Mouse (Mus musculus) hindbrain, embryonic 16.5 days (tissue): Measurements from ENCODE around the gene Braf. TPM values are rescaled to one million over a fixed set of nuclear protein-coding genes. Genes with fewer than 3 reads are reported as not detected.
A peak's percentile ranks its signal among the peaks of the same experiment; 100 is the strongest.

Experiments
- ATAC-seq: fragments of 200-750 bp; cut with Nextera tagmentation; 2 replicates; pipeline ENCODE4 v1.8.0; 2017; ENCODE audit warnings: moderate TSS enrichment, moderate library complexity
- H3K27ac ChIP-seq: fragments of 300-500 bp; sonication (generic); 2 replicates; pipeline ENCODE4 v1.5.1; 2014; ENCODE audit warnings: low read depth, mild to moderate bottlenecking, control low read depth, low read length, moderate library complexity
- H3K27me3 ChIP-seq: fragments of 300-500 bp; sonication (generic); replicated peaks from 2 replicates; pipeline ENCODE4 v1.6.1; 2014; ENCODE audit warnings: low read length; ENCODE audit not compliant: control insufficient read depth, insufficient read depth
- H3K36me3 ChIP-seq: fragments of 300-500 bp; sonication (generic); 2 replicates; pipeline ENCODE4 v1.6.1; 2014; ENCODE audit warnings: mild to moderate bottlenecking, low read length, moderate library complexity, mixed read lengths; ENCODE audit not compliant: control insufficient read depth, insufficient read depth
- H3K4me1 ChIP-seq: fragments of 300-500 bp; sonication (generic); 2 replicates; pipeline ENCODE4 v1.6.1; 2014; ENCODE audit warnings: low read depth, low read length; ENCODE audit not compliant: control insufficient read depth, insufficient read depth
- H3K4me2 ChIP-seq: fragments of 300-500 bp; sonication (generic); 2 replicates; pipeline ENCODE4 v1.6.1; 2014; ENCODE audit warnings: mild to moderate bottlenecking, low read length, control low read depth, moderate library complexity
- H3K4me3 ChIP-seq: fragments of 300-500 bp; sonication (generic); 2 replicates; pipeline ENCODE4 v1.5.1; 2014; ENCODE audit warnings: mild to moderate bottlenecking, low read length, control low read depth, moderate library complexity
- H3K9ac ChIP-seq: fragments of 300-500 bp; sonication (generic); 2 replicates; pipeline ENCODE4 v1.6.1; 2014; ENCODE audit warnings: low read depth, mild to moderate bottlenecking, control low read depth, low read length, moderate library complexity
- H3K9me3 ChIP-seq: fragments of 300-500 bp; sonication (generic); 2 replicates; pipeline ENCODE4 v1.6.1; 2014; ENCODE audit warnings: mild to moderate bottlenecking, low read length, moderate library complexity; ENCODE audit not compliant: control insufficient read depth
- WGBS: fragments of 180-500 bp; shearing (Covaris S2); extraction: QIAGEN DNeasy Blood & Tissue Kit; methylation state at CpG from one replicate; pipeline ENCODE4 v1.1.7; 2014; 5-methylcytosine and 5-hydroxymethylcytosine counted together
- polyA plus RNA-seq: library from polyadenylated mRNA; unstranded; fragments of >200 nt; fragmentation: Nextera tagmentation; extraction: Ambion mirVana; gene quantifications from 2 replicates; pipeline ENCODE4 v1.2.1, GENCODE M21; 2015

The Braf gene
- polyA plus RNA-seq, 1 experiment from 2014 or later, result 20.7 TPM

- H3K27ac ChIP-seq, result peak within 1 kb of the TSS; percentile 97
- WGBS, result under 1% methylated on average over 45 of the region's 49 CpGs
- H3K4me1 ChIP-seq, result peaks cover 13% of the 10 kb centered on the region
- H3K4me3 ChIP-seq, result peak within 1 kb of the TSS; percentile 93
- H3K9me3 ChIP-seq, result no peaks in the 10 kb centered on the region
- H3K9ac ChIP-seq, result peak within 1 kb of the TSS; percentile 98
- H3K27me3 ChIP-seq, result no peaks in the 10 kb centered on the region
- H3K4me2 ChIP-seq, result peak within 1 kb of the TSS; percentile 94
- ATAC-seq, result peak; percentile 98
- peaks cover 8% of the 10 kb centered on the region; the same call in 1 of the 2 replicates for H3K36me3 ChIP-seq
These were observed 151.3 kb downstream of the Braf start, which contains the start of gene Adck2 for GRCm38 (mm10) chr6:39573791-39574554. Gene Adck2 (plus strand): TSS chr6:39573873.

- WGBS, result 78% methylated on average over 3 of the region's 3 CpGs
- Histone ChIP-seq H3K9ac (no peak overlapping the region), H3K36me3 (no peaks in the 10 kb centered on the region), H3K9me3 (no peaks in the 10 kb centered on the region), H3K4me2 (no peak overlapping the region), H3K27ac (no peak overlapping the region), H3K4me1 (peaks cover 13% of the 10 kb centered on the region), H3K27me3 (0 out of 2 replicates have a peak, but pooled peaks cover 3% of the 10 kb centered on the region), H3K4me3 (no peak overlapping the region)
- ATAC-seq, result no peak
These were observed 154.8 kb downstream of the Braf start for GRCm38 (mm10) chr6:39570426-39570825.

- ATAC-seq, result no peak
- H3K9ac ChIP-seq, result no peak overlapping the region
- no peak overlapping the region for H3K27ac ChIP-seq
- no peaks in the 10 kb centered on the region for H3K36me3 ChIP-seq
- H3K9me3 ChIP-seq, result no peaks in the 10 kb centered on the region
- 12% methylated on average over 5 of the region's 5 CpGs for WGBS
- H3K4me1 ChIP-seq, result no peaks in the 10 kb centered on the region
- H3K27me3 ChIP-seq, result 0 out of 2 replicates have a peak, but pooled peaks cover 3% of the 10 kb centered on the region
- no peak overlapping the region for H3K4me3 ChIP-seq
- H3K4me2 ChIP-seq, result no peak overlapping the region
These were observed 157.7 kb downstream of the Braf start for GRCm38 (mm10) chr6:39567528-39567927.

GRCm38 (mm10) chr6:39562166-39563015, 162.9 kb downstream of the Braf start:
- 19% methylated on average over 23 of the region's 23 CpGs for WGBS
- Histone ChIP-seq H3K9ac (no peak overlapping the region), H3K36me3 (no peaks in the 10 kb centered on the region), H3K4me3 (peak overlapping the region; percentile 17; the same call in 1 of the 2 replicates), H3K4me2 (peak overlapping the region; percentile 50), H3K4me1 (peaks cover 21% of the 10 kb centered on the region), H3K9me3 (no peaks in the 10 kb centered on the region), H3K27ac (no peak overlapping the region), H3K27me3 (no peaks in the 10 kb centered on the region)
- ATAC-seq, result peak; percentile 57

GRCm38 (mm10) chr6:39559276-39559939, 165.9 kb downstream of the Braf start:
- Histone ChIP-seq H3K4me1 (peaks cover 35% of the 10 kb centered on the region), H3K4me2 (no peak overlapping the region), H3K36me3 (no peaks in the 10 kb centered on the region), H3K9ac (no peak overlapping the region), H3K9me3 (no peaks in the 10 kb centered on the region), H3K27ac (peak overlapping the region; percentile 2; the same call in 1 of the 2 replicates), H3K4me3 (no peak overlapping the region), H3K27me3 (no peaks in the 10 kb centered on the region)
- WGBS, result 35% methylated on average over 6 of the region's 6 CpGs
- ATAC-seq, result no peak

GRCm38 (mm10) chr6:39557723-39558261, 167.5 kb downstream of the Braf start, which contains the start of gene Dennd2a:
Gene Dennd2a (minus strand): TSS chr6:39557867.
- H3K9ac ChIP-seq, result peak within 1 kb of the TSS; percentile 79
- no peaks in the 10 kb centered on the region for H3K36me3 ChIP-seq
- H3K4me2 ChIP-seq, result peak within 1 kb of the TSS; percentile 64
- H3K4me3 ChIP-seq, result peak within 1 kb of the TSS; percentile 66
- ATAC-seq, result peak; percentile 95
- no peaks in the 10 kb centered on the region for H3K27me3 ChIP-seq
- H3K4me1 ChIP-seq, result peaks cover 35% of the 10 kb centered on the region
- H3K9me3 ChIP-seq, result no peaks in the 10 kb centered on the region
- peak within 1 kb of the TSS; percentile 93 for H3K27ac ChIP-seq
- WGBS, result under 1% methylated on average over 40 of the region's 50 CpGs

GRCm38 (mm10) chr6:39556900-39557659, 168.2 kb downstream of the Braf start:
- ATAC-seq, result peak; percentile 69
- Histone ChIP-seq H3K4me3 (peak overlapping the region; percentile 66), H3K27ac (peak overlapping the region; percentile 93), H3K27me3 (no peaks in the 10 kb centered on the region), H3K4me1 (peaks cover 32% of the 10 kb centered on the region), H3K36me3 (no peaks in the 10 kb centered on the region), H3K4me2 (peak overlapping the region; percentile 64), H3K9me3 (no peaks in the 10 kb centered on the region), H3K9ac (peak overlapping the region; percentile 79)
- WGBS, result 0% methylated on average over 36 of the region's 54 CpGs

- 41% methylated on average over 2 of the region's 2 CpGs for WGBS
- ATAC-seq, result no peak
- H3K27me3 ChIP-seq, result no peaks in the 10 kb centered on the region
- H3K9me3 ChIP-seq, result no peaks in the 10 kb centered on the region
- H3K36me3 ChIP-seq, result no peaks in the 10 kb centered on the region
- H3K4me1 ChIP-seq, result peaks cover 32% of the 10 kb centered on the region
- no peak overlapping the region for H3K27ac ChIP-seq
- H3K9ac ChIP-seq, result peak overlapping the region; percentile 42
- peak overlapping the region; percentile 66 for H3K4me3 ChIP-seq
- peak overlapping the region; percentile 64 for H3K4me2 ChIP-seq
These were observed 169.7 kb downstream of the Braf start for GRCm38 (mm10) chr6:39555648-39555945.
